Mouse (Mus musculus) cerebellum, adult 2 months (tissue): ENCODE results near the gene Cd34.

ENCODE experiments used
- CTCF ChIP-seq: fragments of 200-500 bp; IDR thresholded peaks from 2 replicates; pipeline ENCODE4 v1.5.1; 2011; ENCODE audit warnings: low read depth, mild to moderate bottlenecking, control low read depth, low read length, moderate library complexity, borderline replicate concordance; ENCODE audit not compliant: insufficient read depth
- POLR2A ChIP-seq: fragments of 200-500 bp; IDR thresholded peaks from 2 replicates; pipeline ENCODE4 v1.6.1; 2011; ENCODE audit warnings: low read length, control low read depth, borderline replicate concordance; ENCODE audit not compliant: insufficient read depth

GRCm38 (mm10) chr1:194943485-194943884 lies 4.9 kb downstream of the Cd34 start:
- no peak for TF ChIP-seq CTCF
- TF ChIP-seq POLR2A: no peak
